Mouse (Mus musculus) urinary bladder, postnatal 10 days (tissue): Measurements from ENCODE around the gene Cep350.

ENCODE experiments used
- DNase-seq: peaks from one replicate; pipeline ENCODE4 v3.0.0; 2022; ENCODE audit warnings: low spot score

Gene Cep350

DNA sequence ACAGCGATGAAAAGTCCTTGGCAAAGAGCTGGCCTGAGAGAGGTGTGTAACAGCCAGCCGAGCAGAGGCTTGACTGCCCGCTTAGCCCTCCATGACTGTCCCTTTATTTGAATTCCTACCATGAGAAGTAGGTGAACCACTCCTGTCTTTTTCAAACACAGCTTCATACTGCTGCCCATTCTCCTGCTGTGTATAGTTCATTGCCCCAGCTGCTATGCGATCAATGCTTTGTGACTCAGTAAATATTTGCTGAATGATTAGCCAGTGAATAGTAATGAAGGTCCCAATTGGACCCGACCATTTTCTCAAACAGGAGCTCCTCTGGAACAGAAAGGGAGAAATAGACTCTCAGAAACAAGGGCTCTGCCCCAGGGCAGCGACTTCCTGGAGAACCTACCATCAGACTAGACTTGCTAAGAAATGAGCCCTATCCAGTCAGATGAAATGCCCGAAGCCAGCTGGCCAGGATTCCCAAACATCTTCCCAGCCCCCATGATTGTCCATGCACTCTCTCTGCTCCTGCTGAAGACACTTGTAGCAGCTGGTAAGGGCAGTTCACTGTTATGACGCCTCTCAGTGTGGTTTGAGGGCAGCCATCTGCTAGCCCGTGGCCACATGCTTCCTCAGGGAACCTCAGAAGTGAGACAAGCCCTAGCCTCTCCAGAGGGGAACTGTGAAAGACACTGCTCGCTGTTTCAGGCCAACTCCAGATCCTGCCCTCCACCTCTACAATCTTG is 163.2 kb downstream of the Cep350 start:
- no peak for DNase-seq

GRCm38 (mm10) chr1:155808261-155808660 is 164.8 kb downstream of the Cep350 start:
- DNase-seq: no peak

DNA sequence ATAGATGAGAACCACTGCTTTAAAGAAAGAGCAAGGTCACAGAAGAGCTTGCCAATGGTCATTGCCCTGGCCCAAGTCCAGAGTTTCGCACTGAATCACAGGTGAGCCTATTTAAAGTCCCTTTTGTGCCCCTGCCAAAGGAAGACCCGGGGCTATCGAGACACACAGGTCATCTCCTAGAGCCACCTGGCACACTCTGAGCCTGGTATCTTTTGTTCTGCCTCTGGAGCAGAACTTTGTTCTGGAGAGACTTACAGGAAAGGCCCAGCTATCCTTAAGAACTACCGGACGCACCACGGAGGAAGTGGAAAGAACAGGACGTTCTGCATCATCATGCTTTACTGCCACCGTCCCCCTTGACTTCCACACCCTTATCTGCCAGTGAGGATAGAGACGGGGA is 167.4 kb downstream of the Cep350 start:
- no peak for DNase-seq

DNA sequence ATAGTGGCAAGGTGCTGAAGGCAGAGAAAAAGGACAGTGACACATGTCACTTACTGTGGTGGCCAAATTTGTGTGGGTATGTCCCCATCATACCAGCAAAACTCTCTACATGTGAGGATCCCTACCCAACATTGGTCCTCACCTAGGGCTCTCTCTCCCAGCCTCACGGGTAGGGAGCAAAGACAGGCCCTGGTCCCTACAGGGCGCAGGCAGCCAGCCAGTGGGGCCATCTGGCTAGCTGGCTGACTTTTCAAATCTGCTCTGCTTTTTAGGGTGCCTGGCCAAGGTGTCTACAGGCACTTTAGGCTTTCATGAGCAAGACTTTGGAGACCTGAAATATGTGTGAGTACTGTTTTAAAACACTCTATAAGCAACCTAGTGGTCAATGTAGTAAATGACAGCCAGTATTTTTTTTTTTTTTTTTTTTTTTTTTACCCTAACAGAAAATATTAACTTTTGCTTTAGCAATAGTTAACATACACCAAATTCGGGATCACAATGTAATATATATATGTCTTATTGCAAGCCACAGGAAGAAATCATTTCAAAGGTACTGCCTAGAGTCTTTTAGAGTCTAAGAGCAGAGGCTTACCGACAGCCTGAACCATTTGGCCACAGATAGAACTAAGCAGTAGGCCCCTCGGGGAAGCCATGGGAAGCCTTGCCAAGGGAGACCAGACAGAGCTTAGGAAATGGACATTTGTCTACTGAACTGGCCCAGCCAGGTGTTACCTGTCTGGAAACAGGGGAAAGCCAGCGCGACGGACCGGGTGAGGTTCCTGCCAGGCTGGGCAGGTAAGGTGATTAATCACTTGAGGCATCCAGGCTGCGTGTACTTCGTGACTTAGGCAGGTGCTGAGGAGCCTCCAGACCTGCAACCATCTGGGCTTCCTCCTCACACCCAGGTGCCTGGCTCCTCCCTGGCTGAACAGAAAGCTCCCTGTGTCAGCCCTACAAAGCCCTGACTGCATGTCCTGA is 171.8 kb downstream of the Cep350 start:
- no peak for DNase-seq

DNA sequence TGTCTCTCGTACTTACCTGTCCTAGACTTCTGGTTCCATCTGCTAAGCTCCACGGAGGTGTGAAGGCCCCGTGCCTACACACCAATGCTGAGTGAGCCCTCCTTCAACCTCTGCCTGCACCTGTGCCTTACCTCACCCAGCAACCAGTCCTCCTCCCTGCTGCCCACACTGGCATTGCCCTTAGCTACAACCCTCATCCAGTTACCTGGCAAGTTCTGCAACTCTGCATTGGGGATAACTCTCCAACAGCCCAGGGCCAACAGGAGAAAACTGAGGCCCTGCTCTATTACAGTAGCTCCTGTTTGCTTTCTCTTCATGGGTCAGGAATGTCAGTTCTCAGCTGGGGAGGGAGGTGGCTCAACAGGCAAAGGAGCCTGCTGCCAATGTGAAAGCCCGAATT is 175.1 kb downstream of the Cep350 start:
- DNase-seq: no peak

DNA sequence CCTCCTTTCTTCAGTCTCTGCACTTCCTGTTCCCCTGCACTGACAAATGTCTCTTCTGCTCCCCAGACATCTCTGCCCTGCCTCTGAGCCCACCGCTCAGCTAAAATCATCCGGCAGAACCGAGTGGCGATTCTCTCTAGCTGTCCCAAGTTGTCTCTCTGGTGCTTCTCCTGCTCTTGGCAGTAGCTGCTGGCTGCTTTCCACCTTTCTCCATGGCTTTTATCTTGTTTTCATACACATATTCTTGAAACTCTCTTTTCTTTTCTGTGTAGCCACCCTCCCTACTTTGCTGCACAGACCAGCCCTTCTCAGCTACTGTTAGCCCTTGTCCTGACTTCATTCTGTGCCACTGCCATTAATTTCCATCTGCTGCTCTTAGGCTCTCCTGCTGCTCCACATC is 175.6 kb downstream of the Cep350 start:
- no peak for DNase-seq

DNA sequence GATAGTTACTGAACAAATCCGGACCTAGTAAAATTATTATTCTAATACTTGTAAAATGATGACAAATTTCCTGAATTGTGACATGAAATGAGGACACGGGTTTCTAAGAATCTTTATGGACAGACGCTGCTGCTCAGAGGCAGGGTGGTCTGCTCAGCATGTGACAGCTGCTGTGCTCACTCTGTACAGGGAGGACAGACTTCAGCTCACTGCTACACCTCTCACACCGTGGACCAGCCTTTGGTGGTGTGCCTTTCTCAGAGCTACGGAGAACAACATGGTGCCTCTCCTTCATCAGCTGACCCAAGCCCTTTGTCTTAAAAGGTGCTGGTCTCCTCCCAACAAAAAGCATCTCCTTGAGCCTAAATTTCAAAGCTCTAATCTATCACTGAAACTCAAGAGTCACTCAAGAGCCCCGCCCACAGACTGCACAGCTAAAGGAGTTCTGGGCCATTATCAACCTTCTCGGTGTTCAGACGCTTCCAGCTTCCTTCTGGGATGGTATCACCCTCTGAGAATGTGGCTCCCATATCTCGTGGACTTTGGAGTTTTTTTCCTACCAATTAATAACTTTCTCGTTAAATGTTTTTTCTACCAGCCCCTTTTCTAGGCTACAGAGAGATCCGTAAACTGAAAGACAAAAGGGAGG is 176.2 kb downstream of the Cep350 start:
- no peak for DNase-seq

DNA sequence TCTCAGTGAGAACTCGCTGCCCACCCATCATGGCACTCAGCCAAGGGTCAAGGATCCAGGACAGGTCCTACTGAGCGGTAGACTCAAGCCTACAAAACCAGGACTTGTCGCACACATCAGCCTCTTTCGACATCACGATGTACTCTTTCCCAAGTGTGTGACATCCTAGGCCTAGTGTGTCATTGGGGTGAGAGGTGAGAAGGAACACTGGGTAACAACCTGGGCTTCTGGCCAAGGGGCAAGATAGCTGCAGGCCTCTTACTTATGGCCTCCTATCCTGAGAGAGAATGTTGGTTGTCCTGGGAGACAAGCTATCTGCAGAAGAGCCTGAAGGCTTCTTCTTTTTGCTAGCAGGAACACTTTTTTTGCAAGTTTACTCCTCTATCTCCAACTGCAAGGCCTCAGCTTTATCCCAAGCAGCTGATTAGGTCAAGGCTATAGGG is 177.2 kb downstream of the Cep350 start:
- no peak for DNase-seq
